ENCODE assay signal across 9 mouse cellular contexts in genomic region chr17:83078601-83079360, GRCm38 (mm10).
DNase-seq lines count a peak whose midpoint lies in the region; ATAC-seq lines count a peak whose summit lies in the region.
"Had no signal": no experiment of that assay in that cellular context is flagged by ENCODE, and none has a peak within 500 bp of the region (broad histone marks: within the 10 kb centered on the region; RNA-seq: fewer than 3 reads in every experiment).

No protein-coding gene starts in this region.

- WGBS in heart, embryonic 13.5 days, result 20% methylated on average over 19 of the region's 19 CpGs
- 20% methylated on average over 19 of the region's 19 CpGs for WGBS in hindbrain, embryonic 16.5 days

- peak overlapping the region; percentile 72 for H3K27ac ChIP-seq in heart, embryonic 13.5 days (replicated peaks)
- H3K27ac ChIP-seq in hindbrain, embryonic 16.5 days (ENCODE audit: low read depth, low read length), result no peak overlapping the region

- peak overlapping the region; percentile 56 for H3K4me2 ChIP-seq in heart, embryonic 13.5 days
- H3K4me2 ChIP-seq in hindbrain, embryonic 16.5 days (ENCODE audit: low read length), result peak overlapping the region; percentile 8; the same call in 1 of the 2 replicates

- 0 out of 2 replicates have a peak, but pooled peaks cover 4% of the 10 kb centered on the region for H3K9me3 ChIP-seq in heart, embryonic 13.5 days
- H3K9me3 ChIP-seq in hindbrain, embryonic 16.5 days (ENCODE audit: control insufficient read depth, low read length), result no peaks in the 10 kb centered on the region

- H3K4me1 ChIP-seq in heart, embryonic 13.5 days, result peaks cover 41% of the 10 kb centered on the region
- peaks cover 5% of the 10 kb centered on the region for H3K4me1 ChIP-seq in hindbrain, embryonic 16.5 days (ENCODE audit: control insufficient read depth, insufficient read depth, low read depth, low read length)

- H3K36me3 ChIP-seq in heart, embryonic 13.5 days, result no peaks in the 10 kb centered on the region
- H3K36me3 ChIP-seq in hindbrain, embryonic 16.5 days (ENCODE audit: control insufficient read depth, insufficient read depth, low read length), result no peaks in the 10 kb centered on the region

- no peak for DNase-seq in heart, adult 8-10 months (ENCODE audit: low spot score)
- DNase-seq in adrenal gland, postnatal 14 days, result peak; percentile 36
- DNase-seq in frontal cortex, postnatal 14 days (ENCODE audit: low spot score in 2 of 2), result no peak
- no peak for DNase-seq in cerebellum, postnatal 36 days
- DNase-seq in cerebellum, postnatal 25 days, result no peak

- 0 out of 2 replicates have a peak overlapping the region, but pooled peaks have one; percentile 18 for H3K4me3 ChIP-seq in heart, embryonic 13.5 days
- no peak overlapping the region for H3K4me3 ChIP-seq in hindbrain, embryonic 16.5 days (ENCODE audit: low read length)

- H3K9ac ChIP-seq in heart, embryonic 13.5 days, result peak overlapping the region; percentile 55
- no peak overlapping the region for H3K9ac ChIP-seq in hindbrain, embryonic 16.5 days (ENCODE audit: low read depth, low read length)

- no peak for ATAC-seq in heart, embryonic 13.5 days (ENCODE audit: extremely low read depth, insufficient number of reproducible peaks, low FRiP score, low TSS enrichment)
- ATAC-seq in hindbrain, embryonic 16.5 days, result no peak
- peak; percentile 48 for ATAC-seq in megakaryocyte progenitor cell, adult 5-6 weeks (replicated peaks; ENCODE audit: poor library complexity)

- H3K27me3 ChIP-seq in heart, embryonic 13.5 days (replicated peaks), result no peaks in the 10 kb centered on the region
- 0 out of 2 replicates have a peak, but pooled peaks cover 3% of the 10 kb centered on the region for H3K27me3 ChIP-seq in hindbrain, embryonic 16.5 days (replicated peaks; ENCODE audit: control insufficient read depth, insufficient read depth, low read length)
- H3K27me3 ChIP-seq: CH12.LX had no signal
